Mouse (Mus musculus) ZHBTc4 (cell line): Measurements from ENCODE around the gene Spp1.

Experiments
- DNase-seq: peaks from one replicate; pipeline ENCODE4 v3.0.0-alpha.2; 2011; ENCODE audit warnings: low read depth, low spot score

The Spp1 gene

DNA sequence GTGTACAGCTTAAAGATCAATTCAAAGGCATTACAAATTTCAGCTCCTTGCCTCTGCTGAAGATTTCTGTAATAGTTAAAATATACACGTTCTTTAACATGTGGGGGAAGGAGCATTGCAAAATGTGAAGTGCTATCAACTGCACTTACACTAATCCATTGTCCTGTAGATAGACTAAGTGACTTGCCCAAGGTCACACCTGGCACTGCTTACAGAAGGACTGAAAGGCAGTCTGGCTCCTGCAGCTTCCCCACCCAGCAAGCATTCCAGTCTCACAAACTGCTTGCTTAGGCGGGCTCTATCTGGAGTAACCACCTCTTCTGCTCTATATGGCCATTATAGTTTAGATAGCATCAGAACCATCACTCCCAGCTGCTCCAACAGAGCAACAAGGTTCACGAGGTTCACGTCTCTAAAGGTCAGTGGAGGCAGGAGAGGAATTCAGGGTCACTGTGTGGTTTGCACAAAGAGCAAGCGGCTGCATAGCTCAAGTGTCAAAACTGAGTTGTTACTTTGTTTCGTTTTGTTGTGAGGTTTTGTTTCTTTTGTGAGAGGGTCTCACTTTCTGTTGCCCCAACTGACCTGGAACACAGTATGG is 851 bp upstream of the Spp1 start:
- peak; percentile 94 for DNase-seq

- no peak for DNase-seq
Observed at GRCm38 (mm10) chr5:104436406-104437076, 1.6 kb downstream of the Spp1 start.

GRCm38 (mm10) chr5:104442396-104442795 is 7.5 kb downstream of the Spp1 start:
- peak; percentile 66 for DNase-seq

- DNase-seq = peak; percentile 94
Observed at GRCm38 (mm10) chr5:104442850-104443249, 7.9 kb downstream of the Spp1 start.

DNA sequence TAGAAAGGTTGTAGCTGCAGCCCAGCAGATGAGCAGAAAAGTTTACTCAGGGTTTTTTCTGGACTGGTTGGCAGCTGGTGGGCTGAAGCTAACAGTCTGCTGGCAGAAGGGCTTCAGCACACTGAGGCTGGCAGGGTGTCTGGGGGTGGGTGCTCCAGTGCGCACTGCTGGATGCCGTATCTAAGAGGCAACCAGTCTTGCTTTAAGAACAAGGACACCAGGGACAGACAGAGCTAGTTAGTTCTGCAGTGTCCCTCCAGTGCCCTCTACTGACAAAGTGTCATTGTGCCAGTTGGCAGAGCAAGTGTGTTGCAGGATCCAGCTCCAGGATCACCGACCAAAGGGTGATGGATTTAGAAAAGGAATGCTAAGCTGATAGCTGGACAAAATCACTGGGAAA is 11.2 kb downstream of the Spp1 start:
- peak; percentile 66 for DNase-seq

DNA sequence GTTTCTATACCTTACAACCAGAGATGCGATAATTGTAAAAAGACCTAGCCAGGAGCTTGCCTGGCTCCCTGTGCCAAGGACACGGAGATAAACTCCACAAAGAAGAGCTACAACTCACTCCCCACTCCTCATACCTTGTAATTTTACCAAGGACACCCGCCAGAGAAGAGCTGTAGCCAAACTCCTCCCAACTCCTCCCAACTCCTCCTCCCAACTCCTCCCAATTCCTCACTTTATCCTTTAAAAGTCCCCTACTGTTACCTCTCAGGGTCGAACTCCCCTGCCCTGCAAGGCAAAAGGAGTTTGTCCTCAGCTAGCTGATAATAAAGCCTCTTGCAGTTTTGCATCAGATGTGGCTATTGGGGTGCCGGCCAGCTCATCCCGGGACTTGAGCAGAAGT is 13.4 kb downstream of the Spp1 start:
- peak; percentile 59 for DNase-seq

GRCm38 (mm10) chr5:104449491-104449890 is 14.6 kb downstream of the Spp1 start:
- DNase-seq = no peak

DNA sequence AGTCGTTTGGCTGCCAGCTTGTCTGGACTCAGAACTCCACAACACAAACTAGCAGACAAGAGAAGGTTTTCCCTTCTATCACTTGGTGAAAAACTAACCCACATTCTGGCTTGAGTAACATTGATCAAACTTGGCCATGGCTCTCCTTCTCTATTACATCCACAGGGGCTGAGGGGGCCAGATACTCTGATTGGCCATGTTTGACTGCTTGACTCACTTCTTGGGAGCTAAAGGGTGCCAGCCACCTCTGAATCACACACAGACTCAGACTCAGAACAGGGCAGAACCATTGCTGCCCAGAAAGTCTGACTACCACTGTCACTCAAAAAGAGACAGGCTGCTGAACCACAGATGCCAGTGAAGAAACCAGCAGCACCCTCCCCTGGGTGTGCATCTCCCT is 18.2 kb downstream of the Spp1 start:
- no peak for DNase-seq

DNA sequence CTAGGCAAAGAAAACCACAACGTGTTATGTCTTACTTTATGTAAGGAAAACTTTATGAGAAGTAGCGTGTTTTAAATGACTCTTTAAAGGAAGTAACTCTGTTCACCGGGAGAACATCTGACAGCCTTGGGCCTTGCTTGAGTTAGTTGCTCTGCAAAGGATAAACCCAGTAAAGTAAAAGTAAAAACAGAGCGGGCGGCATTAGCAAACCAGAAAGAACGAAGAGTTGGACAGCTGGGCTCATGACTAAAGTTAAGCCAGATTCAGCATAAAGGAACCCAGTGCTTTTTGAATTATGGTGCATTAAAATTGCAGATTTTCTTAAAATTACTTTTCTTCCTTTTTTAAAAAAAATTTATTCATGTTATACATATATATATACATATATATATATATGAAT is 19.6 kb downstream of the Spp1 start:
- no peak for DNase-seq

- peak; percentile 86 for DNase-seq
Observed at GRCm38 (mm10) chr5:104458832-104459705, 24.2 kb downstream of the Spp1 start, which contains the start of gene Pkd2. Gene Pkd2, plus strand, starts transcription at chr5:104459450.

DNA sequence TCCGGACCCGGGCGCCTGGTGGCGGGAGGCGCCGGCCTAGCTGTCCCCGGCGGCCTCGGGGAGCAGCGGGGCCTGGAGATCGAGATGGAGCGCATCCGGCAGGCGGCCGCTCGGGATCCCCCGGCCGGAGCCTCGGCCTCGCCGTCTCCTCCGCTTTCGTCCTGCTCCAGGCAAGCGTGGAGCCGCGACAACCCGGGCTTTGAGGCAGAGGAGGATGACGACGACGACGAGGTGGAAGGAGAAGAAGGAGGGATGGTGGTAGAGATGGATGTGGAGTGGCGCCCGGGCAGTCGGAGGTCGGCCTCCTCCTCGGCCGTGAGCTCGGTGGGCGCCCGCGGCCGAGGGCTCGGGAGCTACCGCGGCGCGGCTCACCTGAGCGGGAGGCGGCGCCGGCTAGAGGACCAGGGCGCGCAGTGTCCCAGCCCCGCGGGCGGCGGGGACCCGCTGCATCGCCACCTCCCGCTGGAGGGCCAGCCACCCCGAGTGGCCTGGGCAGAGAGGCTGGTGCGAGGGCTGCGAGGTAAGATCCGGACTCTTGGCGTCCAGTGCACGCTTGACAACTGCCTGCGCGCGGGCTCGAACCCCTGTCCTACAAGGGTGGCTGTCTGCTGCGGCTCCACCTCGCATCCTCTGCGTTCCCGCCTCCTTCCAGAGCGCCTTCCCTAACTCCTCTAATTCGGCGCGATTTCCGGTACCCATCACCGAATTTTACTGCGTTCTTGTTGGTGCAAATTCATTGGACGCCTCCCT is 25.0 kb downstream of the Spp1 start:
- DNase-seq = peak; percentile 94

GRCm38 (mm10) chr5:104460456-104460838 is 25.5 kb downstream of the Spp1 start:
- no peak for DNase-seq

DNA sequence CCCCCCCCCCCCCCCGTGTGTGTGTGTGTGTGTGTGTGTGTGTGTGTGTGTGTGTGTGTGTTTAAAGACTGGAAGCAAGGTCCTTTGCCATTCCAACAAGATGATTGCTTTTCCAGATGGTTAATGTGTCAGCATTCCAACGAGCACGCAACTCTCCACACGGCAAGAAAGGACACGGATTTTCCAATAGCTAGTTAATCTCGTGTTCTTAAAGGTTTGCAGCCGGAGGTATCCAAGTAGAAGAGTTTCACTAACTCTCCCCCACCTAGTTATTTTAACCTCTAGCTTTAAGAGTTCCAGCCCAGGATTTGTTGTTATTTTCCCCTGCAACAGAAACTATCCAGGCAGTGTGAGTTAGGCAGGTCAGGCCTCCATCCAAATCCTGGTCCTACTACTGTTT is 25.9 kb downstream of the Spp1 start:
- no peak for DNase-seq

DNA sequence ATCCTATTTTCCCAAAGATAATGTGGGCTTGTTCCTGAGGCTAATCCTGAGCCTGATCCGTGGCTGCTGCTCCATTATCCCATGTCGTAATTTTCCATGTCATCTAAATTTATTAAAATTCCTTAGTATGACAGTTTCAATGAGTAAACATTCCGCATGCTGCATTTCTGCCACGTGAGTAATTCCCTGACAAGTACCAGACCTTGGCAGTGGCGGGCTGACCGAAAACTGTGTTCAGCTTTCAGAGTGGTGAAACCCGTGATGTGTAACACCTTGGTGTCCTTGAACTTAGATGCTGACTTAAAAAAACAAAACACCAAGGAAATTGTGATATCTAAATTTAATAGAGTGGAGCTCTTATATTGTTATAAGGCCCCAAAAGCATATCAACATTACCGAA is 30.4 kb downstream of the Spp1 start:
- no peak for DNase-seq

DNA sequence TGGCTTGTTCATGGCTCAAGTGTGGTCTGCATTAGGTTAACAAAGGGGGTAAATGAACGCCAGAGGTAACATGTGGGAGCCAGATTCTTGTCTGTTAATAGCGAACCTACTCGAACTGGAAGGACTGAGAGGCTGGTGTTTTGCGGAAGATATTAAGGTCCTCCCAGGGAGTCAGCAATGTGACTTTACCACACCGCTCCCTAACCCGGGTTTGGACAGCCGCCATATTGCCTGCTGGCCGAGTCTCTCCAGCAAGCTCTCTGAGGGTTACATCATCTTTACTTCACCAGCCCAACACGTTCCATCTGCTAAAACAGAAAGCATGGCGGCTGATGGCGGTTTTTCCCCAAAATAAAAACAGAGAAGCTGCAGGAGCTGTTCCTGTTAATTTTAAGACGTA is 30.8 kb downstream of the Spp1 start:
- peak; percentile 72 for DNase-seq

DNA sequence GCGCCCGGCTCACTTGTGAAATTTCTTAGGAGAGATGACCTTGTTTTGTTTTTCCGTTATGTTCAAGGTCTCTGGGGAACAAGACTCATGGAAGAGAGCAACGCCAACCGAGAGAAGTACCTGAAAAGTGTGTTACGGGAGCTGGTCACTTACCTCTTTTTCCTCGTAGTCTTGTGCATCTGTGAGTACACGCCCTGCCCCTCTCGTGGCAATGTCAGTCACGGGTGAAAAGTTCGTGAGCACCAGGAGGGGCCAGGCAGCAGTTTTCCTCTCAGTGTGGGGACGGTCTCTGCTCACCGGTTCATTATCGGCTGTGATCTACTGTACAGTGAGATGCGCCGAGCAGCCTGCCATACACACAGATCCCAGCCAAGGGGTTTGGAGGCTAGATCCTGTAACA is 31.9 kb downstream of the Spp1 start:
- peak; percentile 59 for DNase-seq

DNA sequence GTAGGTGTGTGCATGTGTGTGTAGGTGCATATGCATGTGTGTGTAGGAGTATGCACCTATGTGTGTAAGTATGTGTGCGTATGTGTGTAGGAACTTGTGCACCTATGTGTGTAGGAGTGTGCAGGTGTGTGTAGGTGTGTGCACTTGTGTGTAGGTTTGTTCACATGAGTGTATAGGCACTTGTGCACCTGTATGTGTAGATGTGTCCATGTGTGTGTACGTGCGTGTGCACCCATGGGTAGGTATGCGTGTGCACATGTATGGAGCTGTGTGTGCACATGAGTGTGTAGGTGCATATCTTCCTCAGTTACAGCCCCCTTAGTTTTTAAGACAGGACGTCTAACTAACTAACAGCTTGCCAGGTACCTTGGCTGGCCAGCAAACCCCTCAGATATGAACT is 33.7 kb downstream of the Spp1 start:
- no peak for DNase-seq

- DNase-seq = no peak
Observed at GRCm38 (mm10) chr5:104470981-104471391, 36.1 kb downstream of the Spp1 start.

GRCm38 (mm10) chr5:104472371-104472770 is 37.5 kb downstream of the Spp1 start:
- DNase-seq = peak; percentile 67

DNA sequence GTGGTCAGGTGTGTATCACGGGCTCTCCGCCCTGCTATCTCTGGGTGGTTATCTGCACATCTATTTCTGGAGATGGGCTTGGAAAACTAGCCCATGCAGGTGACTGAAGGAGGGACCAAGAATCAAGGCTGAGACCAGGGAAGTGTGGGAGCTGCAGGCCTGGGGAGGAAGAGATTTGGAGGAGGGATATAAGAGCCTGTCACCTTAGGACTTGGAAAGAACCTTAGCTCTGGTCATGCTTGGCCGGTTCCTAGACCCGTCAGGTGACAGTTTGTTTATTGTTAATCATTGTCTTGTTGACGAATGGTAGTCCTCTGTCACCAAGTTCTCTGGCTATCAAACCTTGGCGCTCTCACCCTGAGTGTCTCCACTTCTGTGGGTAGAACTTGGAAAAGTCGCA is 45.4 kb downstream of the Spp1 start:
- no peak for DNase-seq

- DNase-seq = no peak
Observed at GRCm38 (mm10) chr5:104482856-104483255, 47.9 kb downstream of the Spp1 start.
